Mouse (Mus musculus) B cell, adult (primary cell): ENCODE results near the gene Shpk. TPM values are rescaled to one million over a fixed set of nuclear protein-coding genes. Genes with fewer than 3 reads are reported as not detected.

Source experiments
- total RNA-seq: library from RNA; stranded (reverse); gene quantifications from 4 replicates; pipeline ENCODE4 v1.2.4, GENCODE M21; 2023; ENCODE audit not compliant: inconsistent age

The Shpk gene
- total RNA-seq, result 2.8 to 4.0 TPM (median 3.5 TPM) in 4 replicates

DNA sequence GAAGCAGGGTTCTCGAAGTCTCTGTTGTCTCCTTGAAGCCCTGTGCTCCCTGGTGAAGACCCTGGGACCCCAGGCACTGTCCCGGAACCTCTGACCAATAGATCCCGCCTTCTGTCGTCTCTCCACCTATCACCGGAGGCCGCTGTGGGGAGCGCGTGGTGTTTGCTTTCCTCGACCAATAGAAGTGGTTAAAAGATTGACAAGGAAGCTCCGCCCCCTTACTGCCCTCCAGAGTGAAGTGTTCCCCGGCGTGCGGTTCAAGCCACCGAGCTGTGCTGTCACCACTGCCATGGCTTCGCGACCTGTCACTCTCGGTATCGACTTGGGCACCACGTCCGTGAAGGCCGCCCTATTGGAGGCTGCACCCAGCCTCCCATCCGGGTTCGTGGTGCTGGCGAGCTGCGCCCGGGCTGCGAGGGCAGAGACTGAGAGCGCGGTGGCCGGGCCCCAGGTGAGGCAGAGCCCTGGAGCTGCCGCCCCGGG is at the start of gene Shpk:
Gene Shpk, plus strand, starts transcription at position 231 of the 483 bp plus-strand sequence.

DNA sequence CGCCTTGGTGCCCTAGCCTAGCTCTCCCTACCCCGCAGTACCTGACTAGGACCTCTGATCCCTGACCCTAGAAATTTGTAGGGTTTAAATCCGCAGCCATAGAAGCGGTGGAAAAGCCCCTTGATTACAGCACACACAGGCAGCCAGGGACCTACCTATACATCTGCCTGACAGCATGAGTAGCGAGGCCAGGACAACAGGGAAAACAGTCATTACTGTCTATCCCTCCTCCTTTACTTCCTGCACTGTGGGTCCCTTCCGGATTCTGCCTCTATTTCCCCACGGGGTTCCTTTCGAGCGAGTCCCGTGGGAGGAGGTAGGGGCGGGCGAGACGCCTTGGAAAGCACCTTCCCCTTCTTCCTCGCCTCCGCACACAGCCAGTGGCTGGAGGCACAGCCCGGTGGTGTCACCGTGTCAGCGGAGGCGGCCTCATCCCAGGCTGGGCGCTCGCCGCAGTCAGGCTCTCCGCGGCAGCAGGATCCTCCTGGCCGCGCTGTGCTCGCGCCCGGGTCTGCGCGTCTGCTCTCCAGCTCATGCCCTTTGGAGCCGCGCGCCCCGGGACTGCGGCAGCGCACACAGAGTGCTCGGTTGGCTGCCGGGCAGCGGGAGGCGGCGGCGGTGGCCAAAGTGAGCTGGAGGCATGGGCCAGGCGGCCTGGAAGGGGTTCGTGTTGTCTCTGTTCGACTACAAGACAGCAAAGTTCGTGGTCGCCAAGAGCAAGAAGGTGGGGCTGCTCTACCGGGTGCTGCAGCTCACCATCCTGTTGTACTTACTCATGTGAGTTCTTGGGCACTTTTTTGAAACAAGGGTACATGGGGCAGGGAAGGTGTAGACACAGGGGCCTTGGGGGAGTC is 39.1 kb upstream of the Shpk start, which contains the start of gene P2rx5:
Gene P2rx5, plus strand, starts transcription at position 465 of the 854 bp plus-strand sequence.

DNA sequence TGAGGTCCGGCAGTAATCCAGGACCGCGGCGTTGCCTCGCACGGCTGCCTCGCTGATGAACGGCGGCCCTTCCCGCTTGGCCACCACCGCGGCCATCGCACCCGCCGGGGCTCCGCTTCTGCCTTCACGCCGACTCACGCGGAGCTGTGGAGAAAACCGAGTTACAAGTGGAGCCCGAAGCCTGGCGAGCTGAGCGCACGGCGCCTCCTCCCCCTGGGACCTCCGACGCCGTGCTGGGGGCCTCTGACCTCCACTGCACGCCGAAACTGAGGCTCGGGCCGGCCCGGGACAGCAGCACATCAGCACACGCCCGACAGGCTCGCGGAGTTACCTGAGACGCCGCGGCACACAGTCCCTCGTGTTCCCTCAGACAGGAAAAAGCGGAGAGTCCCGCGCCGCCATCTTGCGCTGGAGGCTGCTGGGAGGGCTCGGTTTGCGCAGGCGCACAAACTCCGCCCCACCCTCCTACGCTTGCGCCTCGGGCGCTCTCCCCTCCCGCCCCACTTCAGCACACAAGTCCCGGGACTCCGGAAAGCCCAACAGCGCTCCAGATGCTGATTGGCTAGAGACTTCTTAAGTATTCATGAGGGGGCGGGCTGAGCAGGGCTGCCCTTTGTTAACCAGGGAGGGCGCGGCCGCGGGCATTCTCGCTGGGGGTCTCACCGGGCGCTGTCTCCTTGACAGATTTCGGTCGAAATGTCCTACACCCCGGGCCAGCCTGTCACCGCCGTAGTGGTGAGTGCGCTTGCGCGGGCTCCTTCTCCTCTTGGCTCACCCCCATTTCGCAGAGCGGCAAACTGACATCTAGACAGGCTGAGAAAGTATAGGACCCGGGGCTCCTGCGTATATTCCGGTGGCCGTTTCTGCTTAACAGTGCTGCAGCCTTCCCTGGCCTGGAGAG is 22.4 kb upstream of the Shpk start, which contains the start of the genes Emc6 and Tax1bp3:
Gene Emc6, minus strand, starts transcription at position 430 of the 901 bp plus-strand sequence.
Gene Tax1bp3, plus strand, starts transcription at position 476 of the 901 bp plus-strand sequence.

DNA sequence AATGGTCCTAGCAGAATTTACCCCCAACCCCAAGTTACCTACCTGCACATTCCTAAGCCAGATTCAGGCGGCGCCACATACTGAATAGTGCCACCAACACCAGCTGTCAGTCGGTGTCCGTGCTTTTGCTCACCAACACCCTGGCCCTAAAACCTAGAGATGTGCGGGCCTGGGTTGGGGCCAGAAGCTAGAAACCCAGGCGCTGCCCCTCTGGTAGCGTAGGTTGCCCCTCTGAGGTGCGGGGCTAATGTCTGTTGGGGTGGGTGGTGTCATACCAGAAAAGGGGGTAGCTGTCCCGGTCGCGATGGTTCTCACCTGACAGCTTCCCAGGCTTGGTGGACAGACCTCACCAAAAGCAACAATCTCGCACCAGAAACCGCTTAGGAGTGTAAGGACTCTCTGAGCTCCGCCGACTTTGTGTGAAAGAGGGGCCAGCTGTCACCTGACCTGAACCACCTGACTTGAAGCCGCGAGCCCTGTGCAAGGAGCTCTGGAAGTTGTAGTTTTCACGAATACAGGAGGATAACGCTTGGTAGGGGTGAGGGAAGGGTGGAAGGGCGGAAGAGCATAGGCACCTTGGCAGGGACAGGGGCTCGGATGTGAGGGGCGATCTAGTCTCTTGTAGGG is 544 bp upstream of the Shpk start, which contains the start of gene Ctns:
Gene Ctns, minus strand, starts transcription at position 440 of the 627 bp plus-strand sequence.

DNA sequence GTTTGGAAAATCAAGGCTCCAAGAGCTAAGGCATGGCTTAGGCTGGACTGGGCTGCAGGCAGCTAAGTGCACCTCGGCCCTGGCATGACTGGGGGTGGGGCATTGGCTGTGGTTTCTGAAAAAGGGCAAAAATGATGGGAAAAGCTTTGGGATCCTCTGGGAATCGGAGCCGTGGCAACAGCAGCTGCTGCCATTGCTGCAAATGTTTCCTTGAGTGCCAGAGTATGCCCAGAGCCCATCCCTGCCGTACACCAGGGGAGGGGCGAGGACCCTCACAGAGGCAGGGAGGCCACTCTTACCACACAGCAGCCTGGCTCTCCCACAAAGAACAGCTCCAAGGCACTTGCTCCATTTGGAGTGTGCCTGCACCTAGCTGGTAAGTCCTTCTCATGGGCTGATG is 34.7 kb downstream of the Shpk start, which contains the start of gene Trpv1:
Gene Trpv1, plus strand, starts transcription at position 301 of the 400 bp plus-strand sequence.

DNA sequence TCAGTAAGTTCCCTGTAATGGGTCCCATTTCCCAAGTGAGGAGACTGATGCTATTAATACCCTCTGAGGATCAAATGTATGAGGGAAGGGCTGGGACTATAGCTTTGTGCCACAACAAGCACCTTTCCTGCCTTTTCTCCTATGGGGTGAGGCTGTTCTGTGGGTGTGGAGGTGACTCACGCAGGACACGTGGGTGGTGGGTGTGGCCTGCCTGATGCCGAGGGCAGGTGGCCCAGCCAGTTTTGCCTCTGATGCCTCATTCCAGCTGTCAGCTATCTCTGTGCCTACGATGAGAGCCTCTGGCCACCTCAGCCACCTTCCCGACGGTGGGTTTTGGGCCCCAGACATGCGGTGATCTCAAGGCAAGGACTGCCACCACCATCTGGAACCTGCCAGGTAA is 68.0 kb downstream of the Shpk start, which contains the start of gene Trpv3:
Gene Trpv3, plus strand, starts transcription at position 122 of the 400 bp plus-strand sequence.

Other genes with a start within 250 kb of the Shpk start
- 500 to 559 TPM (median 543 TPM) in 4 replicates for gene Atp2a3, start 238.3 kb upstream of the Shpk start, total RNA-seq
- 2.7 to 4.6 TPM (median 3.6 TPM) in 4 replicates for gene P2rx1, start 200.4 kb upstream of the Shpk start, total RNA-seq
- 2.8 to 4.2 TPM (median 3.6 TPM) in 4 replicates for gene Camkk1, start 180.5 kb upstream of the Shpk start, total RNA-seq
- 16.4 to 18.9 TPM (median 17.8 TPM) in 4 replicates for gene Ncbp3, start 151.7 kb upstream of the Shpk start, total RNA-seq
- 0.12 to 0.35 TPM (median 0.22 TPM) in 4 replicates for gene Itgae, start 108.9 kb upstream of the Shpk start, total RNA-seq
- 2.9 to 3.7 TPM (median 3.2 TPM) in 4 replicates for gene Haspin, start 61.2 kb upstream of the Shpk start, total RNA-seq
- gene P2rx5, start 39.0 kb upstream of the Shpk start, total RNA-seq, result not detected in 4 replicates
- gene Emc6, start 22.4 kb upstream of the Shpk start, total RNA-seq, result 44.2 to 53.5 TPM (median 50.1 TPM) in 4 replicates
- gene Tax1bp3, start 22.4 kb upstream of the Shpk start, total RNA-seq, result 3.9 to 9.7 TPM (median 4.7 TPM) in 4 replicates
- 24.1 to 31.5 TPM (median 26.0 TPM) in 4 replicates for gene Ctns, start 418 bp upstream of the Shpk start, total RNA-seq
- not detected in 4 replicates for gene Trpv1, start 34.8 kb downstream of the Shpk start, total RNA-seq
- gene Trpv3, start 67.9 kb downstream of the Shpk start, total RNA-seq, result not detected in 4 replicates
- gene Aspa, start 130.1 kb downstream of the Shpk start, total RNA-seq, result 0.42 TPM in 1 of 4 replicates, not detected in the others
- gene Gm49340, start 130.3 kb downstream of the Shpk start, total RNA-seq, result not detected in 4 replicates
- not detected in 4 replicates for gene Spata22, start 130.3 kb downstream of the Shpk start, total RNA-seq
- not detected in 4 replicates for gene Olfr20, start 151.3 kb downstream of the Shpk start, total RNA-seq
- not detected in 4 replicates for gene Olfr376, start 171.8 kb downstream of the Shpk start, total RNA-seq
- gene Olfr1, start 200.2 kb downstream of the Shpk start, total RNA-seq, result not detected in 4 replicates
- gene Olfr378, start 229.0 kb downstream of the Shpk start, total RNA-seq, result not detected in 4 replicates